Mouse (Mus musculus): ENCODE results near the gene Scgb2b3. TPM values are rescaled to one million over a fixed set of nuclear protein-coding genes. Genes with fewer than 3 reads are reported as not detected.

The Scgb2b3 gene
- not detected in 2 replicates for total RNA-seq (2015; ENCODE audit: low replicate concordance)
- total RNA-seq (2017; ENCODE audit: low replicate concordance): not detected in 2 replicates

GRCm38 (mm10) chr7:31362022-31362560 is at the start of gene Scgb2b3:
Gene Scgb2b3, minus strand, starts transcription at chr7:31362072.
- no peak for ATAC-seq (replicated peaks; ENCODE audit: low FRiP score, poor library complexity, severe bottlenecking)

- ATAC-seq (replicated peaks; ENCODE audit: low FRiP score, poor library complexity, severe bottlenecking): no peak
Measured at GRCm38 (mm10) chr7:31375292-31375691, 13.4 kb upstream of the Scgb2b3 start, which contains the start of gene Scgb1b3. Gene Scgb1b3, plus strand, starts transcription at chr7:31375592.

Other genes starting within 250 kb of the Scgb2b3 start
- 4.0 and 10.0 TPM in 2 replicates for gene Hpn, start 246.8 kb downstream of the Scgb2b3 start, total RNA-seq (2015; ENCODE audit: low replicate concordance)
- 0.77 and 6.7 TPM in 2 replicates for gene Hpn, start 246.8 kb downstream of the Scgb2b3 start, total RNA-seq (2017; ENCODE audit: low replicate concordance)
- gene Scn1b, start 235.1 kb downstream of the Scgb2b3 start, total RNA-seq (2015; ENCODE audit: low replicate concordance): 1.2 TPM in 1 of 2 replicates, not detected in the other
- gene Scn1b, start 235.1 kb downstream of the Scgb2b3 start, total RNA-seq (2017; ENCODE audit: low replicate concordance): 1.2 TPM in 1 of 2 replicates, not detected in the other
- 20.9 and 27.9 TPM in 2 replicates for gene Gramd1a, start 206.2 kb downstream of the Scgb2b3 start, total RNA-seq (2015; ENCODE audit: low replicate concordance)
- 4.9 and 6.2 TPM in 2 replicates for gene Gramd1a, start 206.2 kb downstream of the Scgb2b3 start, total RNA-seq (2017; ENCODE audit: low replicate concordance)
- gene Scgb2b2, start 71.6 kb downstream of the Scgb2b3 start, total RNA-seq (2015; ENCODE audit: low replicate concordance): not detected in 2 replicates
- gene Scgb2b2, start 71.6 kb downstream of the Scgb2b3 start, total RNA-seq (2017; ENCODE audit: low replicate concordance): not detected in 2 replicates
- not detected in 2 replicates for gene Scgb1b2, start 70.3 kb downstream of the Scgb2b3 start, total RNA-seq (2015; ENCODE audit: low replicate concordance)
- gene Scgb1b2, start 70.3 kb downstream of the Scgb2b3 start, total RNA-seq (2017; ENCODE audit: low replicate concordance): not detected in 2 replicates
- gene Scgb1b3, start 13.5 kb upstream of the Scgb2b3 start, total RNA-seq (2015; ENCODE audit: low replicate concordance): not detected in 2 replicates
- not detected in 2 replicates for gene Scgb1b3, start 13.5 kb upstream of the Scgb2b3 start, total RNA-seq (2017; ENCODE audit: low replicate concordance)